ENCODE assay signal across 8 mouse cellular contexts in the genomic region with DNA sequence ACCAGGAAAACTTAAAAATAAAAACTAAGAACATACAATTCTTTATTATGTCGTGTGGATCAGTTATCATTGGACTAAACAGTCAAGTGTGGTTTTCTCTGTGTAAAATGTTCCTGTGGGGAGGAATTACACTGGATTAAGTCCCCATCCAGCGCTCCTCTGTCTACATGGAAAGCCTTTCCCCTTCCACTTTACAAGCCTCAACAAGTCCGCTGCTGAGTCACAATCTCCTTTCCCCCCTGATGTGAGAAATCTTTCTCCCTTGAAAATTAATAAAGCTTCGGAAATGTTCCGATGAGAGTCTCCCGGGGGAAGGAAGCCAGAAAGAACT. TPM values are rescaled to one million over a fixed set of nuclear protein-coding genes. Genes with fewer than 3 reads are reported as not detected.
DNase-seq lines count a peak whose midpoint lies in the region; ATAC-seq lines count a peak whose summit lies in the region.

No protein-coding gene starts in this region.

- no peak for DNase-seq in kidney, postnatal 4 days
- DNase-seq in right cerebral cortex, postnatal 10 days (ENCODE audit: low spot score in 2 of 2) = no peak
- no peak for DNase-seq in spleen, postnatal 10 days (ENCODE audit: low spot score in 2 of 2)
- no peak for DNase-seq in kidney, postnatal 10 days

- H3K9ac ChIP-seq in kidney, embryonic 15.5 days = peak overlapping the region; percentile 84
- H3K9ac ChIP-seq in hindbrain, embryonic 13.5 days = peak overlapping the region; percentile 99
- H3K9ac ChIP-seq in midbrain, embryonic 13.5 days (replicated peaks) = peak overlapping the region; percentile 99

- H3K27ac ChIP-seq in kidney, embryonic 15.5 days = peak overlapping the region; percentile 94
- peak overlapping the region; percentile 77 for H3K27ac ChIP-seq in brown adipose tissue, adult 24 weeks (replicated peaks; ENCODE audit: low read depth, low read length)
- H3K27ac ChIP-seq in hindbrain, embryonic 13.5 days = peak overlapping the region; percentile 100
- peak overlapping the region; percentile 100 for H3K27ac ChIP-seq in midbrain, embryonic 13.5 days

- H3K9me3 ChIP-seq in kidney, embryonic 15.5 days (replicated peaks) = no peaks in the 10 kb centered on the region
- no peaks in the 10 kb centered on the region for H3K9me3 ChIP-seq in hindbrain, embryonic 13.5 days
- no peaks in the 10 kb centered on the region for H3K9me3 ChIP-seq in midbrain, embryonic 13.5 days

- H3K4me2 ChIP-seq in kidney, embryonic 15.5 days = peak overlapping the region; percentile 98
- peak overlapping the region; percentile 70 for H3K4me2 ChIP-seq in hindbrain, embryonic 13.5 days
- H3K4me2 ChIP-seq in midbrain, embryonic 13.5 days (replicated peaks) = peak overlapping the region; percentile 80

- peaks cover 40% of the 10 kb centered on the region for H3K27me3 ChIP-seq in kidney, embryonic 15.5 days
- 0 out of 2 replicates have a peak, but pooled peaks cover 4% of the 10 kb centered on the region for H3K27me3 ChIP-seq in hindbrain, embryonic 13.5 days
- peaks cover 6% of the 10 kb centered on the region; the same call in 1 of the 2 replicates for H3K27me3 ChIP-seq in midbrain, embryonic 13.5 days

- peak overlapping the region; percentile 84 for H3K4me3 ChIP-seq in kidney, embryonic 15.5 days (replicated peaks)
- H3K4me3 ChIP-seq in brown adipose tissue, adult 24 weeks (ENCODE audit: insufficient read depth, low read depth, low read length) = peak overlapping the region; percentile 77
- peak overlapping the region; percentile 98 for H3K4me3 ChIP-seq in hindbrain, embryonic 13.5 days
- H3K4me3 ChIP-seq in midbrain, embryonic 13.5 days (replicated peaks) = peak overlapping the region; percentile 97

- ATAC-seq in kidney, embryonic 15.5 days (replicated peaks; ENCODE audit: low FRiP score) = no peak
- no peak for ATAC-seq in hindbrain, embryonic 13.5 days (ENCODE audit: low FRiP score)
- no peak for ATAC-seq in midbrain, embryonic 13.5 days

- WGBS in kidney, embryonic 15.5 days = 2% methylated on average over 6 of the region's 6 CpGs
- WGBS in hindbrain, embryonic 13.5 days = 3% methylated on average over 6 of the region's 6 CpGs
- 2% methylated on average over 6 of the region's 6 CpGs for WGBS in midbrain, embryonic 13.5 days

- H3K36me3 ChIP-seq in kidney, embryonic 15.5 days = no peaks in the 10 kb centered on the region
- no peaks in the 10 kb centered on the region for H3K36me3 ChIP-seq in hindbrain, embryonic 13.5 days
- no peaks in the 10 kb centered on the region for H3K36me3 ChIP-seq in midbrain, embryonic 13.5 days

- peaks cover 11% of the 10 kb centered on the region for H3K4me1 ChIP-seq in kidney, embryonic 15.5 days
- no peaks in the 10 kb centered on the region for H3K4me1 ChIP-seq in brown adipose tissue, adult 24 weeks (ENCODE audit: control insufficient read depth, insufficient read depth, insufficient read length, low read length)
- H3K4me1 ChIP-seq in hindbrain, embryonic 13.5 days (replicated peaks) = peaks cover 9% of the 10 kb centered on the region
- H3K4me1 ChIP-seq in midbrain, embryonic 13.5 days (replicated peaks) = peaks cover 11% of the 10 kb centered on the region

RNA-seq across cellular contexts. Expression of a gene that starts 0.9 kb away (rescaled TPM):
- polyA plus RNA-seq in kidney, embryonic 15.5 days (2015; fragmentation: Nextera tagmentation; extraction: Ambion mirVana) = 1.4 and 1.6 TPM in 2 replicates
- 6.6 and 7.6 TPM in 2 replicates for polyA plus RNA-seq in brown adipose tissue, adult 24 weeks (2012; ENCODE audit: insufficient read depth, insufficient read length, missing spikeins)
- polyA plus RNA-seq in hindbrain, embryonic 13.5 days (2015; fragmentation: Nextera tagmentation; extraction: Ambion mirVana) = 13.9 and 14.2 TPM in 2 replicates
- polyA plus RNA-seq in midbrain, embryonic 13.5 days (2015; fragmentation: Nextera tagmentation; extraction: Ambion mirVana) = 10.9 and 12.1 TPM in 2 replicates
